Mouse (Mus musculus): ENCODE results near the gene Zbtb45. TPM values are rescaled to one million over a fixed set of nuclear protein-coding genes. Genes with fewer than 3 reads are reported as not detected.
A peak's percentile ranks its signal among the peaks of the same experiment; 100 is the strongest.

Gene Zbtb45
- polyA plus RNA-seq, 1 experiment from 2014 or later, result 11.2 TPM

GRCm38 (mm10) chr7:12970906-12971305 lies 38.9 kb downstream of the Zbtb45 start:
- H3K9ac ChIP-seq (ENCODE audit: low read depth, low read length), result no peak overlapping the region

GRCm38 (mm10) chr7:12966104-12966845 lies 43.6 kb downstream of the Zbtb45 start:
- Histone ChIP-seq H3K4me3 (ENCODE audit: low read depth, low read length) (peak overlapping the region; percentile 68), H3K9me3 (ENCODE audit: control insufficient read depth) (no peaks in the 10 kb centered on the region), H3K4me1 (replicated peaks; ENCODE audit: control insufficient read depth, insufficient read depth, low read length) (0 out of 2 replicates have a peak, but pooled peaks cover 5% of the 10 kb centered on the region), H3K4me2 (replicated peaks; ENCODE audit: low read depth) (peak overlapping the region; percentile 87), H3K27ac (ENCODE audit: low read depth, low read length) (peak overlapping the region; percentile 77), H3K36me3 (ENCODE audit: control insufficient read depth, insufficient read depth) (peaks cover 25% of the 10 kb centered on the region), H3K27me3 (replicated peaks; ENCODE audit: control insufficient read depth, insufficient read depth, low read length) (no peaks in the 10 kb centered on the region), H3K9ac (ENCODE audit: low read depth, low read length) (peak overlapping the region; percentile 69)
- ATAC-seq, result peak; percentile 68
- under 1% methylated on average over 28 of the region's 29 CpGs for WGBS
- no peak for TF ChIP-seq CTCF (IDR thresholded peaks at IDR 0.05; ENCODE audit: low read depth)

More at GRCm38 (mm10) chr7:12970906-12971305, 38.9 kb downstream of the Zbtb45 start:
- H3K4me1 ChIP-seq (replicated peaks; ENCODE audit: control insufficient read depth, insufficient read depth, low read length), result 0 out of 2 replicates have a peak, but pooled peaks cover 5% of the 10 kb centered on the region
- 93% methylated on average over 25 of the region's 25 CpGs for WGBS
- no peak overlapping the region for H3K27ac ChIP-seq (ENCODE audit: low read depth, low read length)
- H3K9me3 ChIP-seq (ENCODE audit: control insufficient read depth), result no peaks in the 10 kb centered on the region
- no peak overlapping the region for H3K4me2 ChIP-seq (replicated peaks; ENCODE audit: low read depth)
- TF ChIP-seq CTCF (IDR thresholded peaks at IDR 0.05; ENCODE audit: low read depth), result no peak
- no peaks in the 10 kb centered on the region for H3K27me3 ChIP-seq (replicated peaks; ENCODE audit: control insufficient read depth, insufficient read depth, low read length)
- no peak overlapping the region for H3K4me3 ChIP-seq (ENCODE audit: low read depth, low read length)
- peaks cover 33% of the 10 kb centered on the region for H3K36me3 ChIP-seq (ENCODE audit: control insufficient read depth, insufficient read depth)
- no peak for ATAC-seq

GRCm38 (mm10) chr7:12965678-12966091 lies 44.1 kb downstream of the Zbtb45 start, which contains the start of gene Zfp324:
Gene Zfp324, plus strand, starts transcription at chr7:12965838.
- no peak for TF ChIP-seq CTCF (IDR thresholded peaks at IDR 0.05; ENCODE audit: low read depth)

GRCm38 (mm10) chr7:12961511-12962141 lies 48.2 kb downstream of the Zbtb45 start:
- Histone ChIP-seq H3K4me1 (replicated peaks; ENCODE audit: control insufficient read depth, insufficient read depth, low read length) (no peaks in the 10 kb centered on the region; the same call in 1 of the 2 replicates), H3K9ac (ENCODE audit: low read depth, low read length) (peak overlapping the region; percentile 60), H3K27ac (ENCODE audit: low read depth, low read length) (peak overlapping the region; percentile 81), H3K4me3 (ENCODE audit: low read depth, low read length) (peak overlapping the region; percentile 50), H3K36me3 (ENCODE audit: control insufficient read depth, insufficient read depth) (no peaks in the 10 kb centered on the region), H3K4me2 (replicated peaks; ENCODE audit: low read depth) (peak overlapping the region; percentile 72), H3K9me3 (ENCODE audit: control insufficient read depth) (no peaks in the 10 kb centered on the region), H3K27me3 (replicated peaks; ENCODE audit: control insufficient read depth, insufficient read depth, low read length) (no peaks in the 10 kb centered on the region)
- ATAC-seq, result peak; percentile 42
- TF ChIP-seq CTCF (IDR thresholded peaks at IDR 0.05; ENCODE audit: low read depth), result no peak
- 3% methylated on average over 29 of the region's 29 CpGs for WGBS

More at GRCm38 (mm10) chr7:12965678-12966091, 44.1 kb downstream of the Zbtb45 start, which contains the start of gene Zfp324:
- H3K27me3 ChIP-seq (replicated peaks; ENCODE audit: control insufficient read depth, insufficient read depth, low read length), result no peaks in the 10 kb centered on the region
- H3K27ac ChIP-seq (ENCODE audit: low read depth, low read length), result peak within 1 kb of the TSS; percentile 77
- 0 out of 2 replicates have a peak, but pooled peaks cover 5% of the 10 kb centered on the region for H3K4me1 ChIP-seq (replicated peaks; ENCODE audit: control insufficient read depth, insufficient read depth, low read length)
- H3K36me3 ChIP-seq (ENCODE audit: control insufficient read depth, insufficient read depth), result peaks cover 20% of the 10 kb centered on the region
- H3K4me2 ChIP-seq (replicated peaks; ENCODE audit: low read depth), result peak within 1 kb of the TSS; percentile 87
- peak; percentile 91 for ATAC-seq
- H3K9me3 ChIP-seq (ENCODE audit: control insufficient read depth), result no peaks in the 10 kb centered on the region
- H3K9ac ChIP-seq (ENCODE audit: low read depth, low read length), result peak within 1 kb of the TSS; percentile 69
- WGBS, result under 1% methylated on average over 23 of the region's 23 CpGs
- peak within 1 kb of the TSS; percentile 68 for H3K4me3 ChIP-seq (ENCODE audit: low read depth, low read length)

- peak overlapping the region; percentile 92 for H3K27ac ChIP-seq (ENCODE audit: low read depth, low read length)
- TF ChIP-seq CTCF (IDR thresholded peaks at IDR 0.05; ENCODE audit: low read depth), result no peak
- no peaks in the 10 kb centered on the region for H3K36me3 ChIP-seq (ENCODE audit: control insufficient read depth, insufficient read depth)
- no peaks in the 10 kb centered on the region; the same call in 1 of the 2 replicates for H3K4me1 ChIP-seq (replicated peaks; ENCODE audit: control insufficient read depth, insufficient read depth, low read length)
- H3K9me3 ChIP-seq (ENCODE audit: control insufficient read depth), result no peaks in the 10 kb centered on the region
- no peak overlapping the region for H3K4me3 ChIP-seq (ENCODE audit: low read depth, low read length)
- WGBS, result 25% methylated on average over 4 of the region's 4 CpGs
- no peaks in the 10 kb centered on the region for H3K27me3 ChIP-seq (replicated peaks; ENCODE audit: control insufficient read depth, insufficient read depth, low read length)
- no peak overlapping the region for H3K9ac ChIP-seq (ENCODE audit: low read depth, low read length)
- H3K4me2 ChIP-seq (replicated peaks; ENCODE audit: low read depth), result no peak overlapping the region; the same call in 1 of the 2 replicates
- no peak for ATAC-seq
Observed at GRCm38 (mm10) chr7:12959718-12960117, 50.1 kb downstream of the Zbtb45 start.

GRCm38 (mm10) chr7:12958948-12959347 lies 50.9 kb downstream of the Zbtb45 start:
- H3K4me3 ChIP-seq (ENCODE audit: low read depth, low read length), result no peak overlapping the region
- peak; percentile 88 for ATAC-seq
- H3K27me3 ChIP-seq (replicated peaks; ENCODE audit: control insufficient read depth, insufficient read depth, low read length), result no peaks in the 10 kb centered on the region
- no peaks in the 10 kb centered on the region for H3K9me3 ChIP-seq (ENCODE audit: control insufficient read depth)
- WGBS, result 41% methylated on average over 4 of the region's 4 CpGs
- H3K9ac ChIP-seq (ENCODE audit: low read depth, low read length), result no peak overlapping the region
- no peaks in the 10 kb centered on the region; the same call in 1 of the 2 replicates for H3K4me1 ChIP-seq (replicated peaks; ENCODE audit: control insufficient read depth, insufficient read depth, low read length)
- peak overlapping the region; percentile 37; the same call in 1 of the 2 replicates for H3K4me2 ChIP-seq (replicated peaks; ENCODE audit: low read depth)
- no peaks in the 10 kb centered on the region for H3K36me3 ChIP-seq (ENCODE audit: control insufficient read depth, insufficient read depth)
- peak overlapping the region; percentile 92 for H3K27ac ChIP-seq (ENCODE audit: low read depth, low read length)
- no peak for TF ChIP-seq CTCF (IDR thresholded peaks at IDR 0.05; ENCODE audit: low read depth)

Data from intestine, postnatal 0 days (tissue).